Mouse (Mus musculus) ES-CJ7 (cell line): ENCODE data around the gene Tnfsfm13.
"Not testable (repeated sequence)": the region's sequence is repeated elsewhere in the genome, so short reads cannot be mapped to it uniquely, and the experiment has no call there.

Source experiments
- DNase-seq: peaks from one replicate; pipeline ENCODE4 v3.0.0; 2011; ENCODE audit warnings: low read depth, low spot score

Tnfsfm13 gene

DNA sequence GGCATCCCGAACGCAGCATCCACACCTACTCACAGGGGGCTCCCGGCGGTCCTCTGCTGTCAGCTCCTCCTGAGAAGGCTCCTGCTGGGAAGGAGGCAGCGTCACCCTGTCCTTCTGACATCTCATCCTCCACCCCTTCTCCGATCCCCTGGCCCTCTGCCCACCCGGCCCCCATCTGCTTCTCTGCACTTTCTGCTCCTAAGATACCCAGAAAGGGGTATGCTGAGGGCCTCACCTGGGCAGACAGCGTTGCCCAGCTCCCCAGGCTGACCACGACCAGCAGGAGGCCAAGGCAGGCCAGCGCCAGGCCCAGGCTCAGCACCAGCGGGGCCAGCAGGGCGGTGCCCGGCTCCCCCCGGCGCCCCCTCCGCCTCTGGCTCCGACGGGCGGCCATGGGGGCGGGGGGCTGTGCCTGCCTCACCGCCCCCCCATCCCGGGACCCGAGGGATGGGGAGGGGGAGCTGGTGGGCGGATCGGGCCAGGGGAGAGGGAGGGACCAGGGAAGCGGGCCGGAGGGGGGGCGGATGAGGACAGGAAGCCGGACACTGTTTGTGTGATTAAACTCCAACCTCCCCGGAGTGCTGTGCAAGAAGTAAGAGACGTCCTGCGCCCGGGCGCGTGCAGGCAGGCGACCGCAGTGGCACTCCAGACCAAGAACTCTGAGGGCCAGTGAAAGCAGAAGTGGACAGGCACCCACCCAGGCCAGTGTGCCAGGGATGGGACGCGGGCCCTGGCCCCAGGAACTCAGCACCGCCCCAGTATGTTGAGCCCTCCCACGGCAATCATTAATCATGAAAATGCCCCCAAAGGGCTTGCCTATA, at the start of gene Tnfsfm13, which contains the start of gene Tnfsf12:
Gene Tnfsfm13 (minus strand): TSS at position 738 of the 821 bp plus-strand sequence.
Gene Tnfsf12 (minus strand): TSS at position 489 of the 821 bp plus-strand sequence.
- DNase-seq = no peak

DNA sequence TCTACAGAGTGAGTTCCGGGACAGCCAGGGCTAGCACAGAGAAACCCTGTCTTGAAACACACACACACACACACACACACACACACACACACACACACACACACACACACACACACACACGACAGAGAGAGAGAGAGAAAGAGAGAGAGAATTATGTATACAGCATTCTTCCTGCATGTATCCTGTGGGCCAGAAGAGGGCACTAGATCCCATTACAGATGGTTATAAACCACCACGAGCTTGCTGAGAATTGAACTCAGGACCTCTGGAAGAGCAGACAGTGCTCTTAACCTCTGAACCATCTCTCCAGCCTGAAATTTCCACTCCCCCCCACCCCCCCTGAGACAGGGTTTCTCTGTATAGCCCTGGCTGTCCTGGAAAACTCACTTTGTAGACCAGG, 35.5 kb upstream of the Tnfsfm13 start:
- DNase-seq = not testable (repeated sequence)

DNA sequence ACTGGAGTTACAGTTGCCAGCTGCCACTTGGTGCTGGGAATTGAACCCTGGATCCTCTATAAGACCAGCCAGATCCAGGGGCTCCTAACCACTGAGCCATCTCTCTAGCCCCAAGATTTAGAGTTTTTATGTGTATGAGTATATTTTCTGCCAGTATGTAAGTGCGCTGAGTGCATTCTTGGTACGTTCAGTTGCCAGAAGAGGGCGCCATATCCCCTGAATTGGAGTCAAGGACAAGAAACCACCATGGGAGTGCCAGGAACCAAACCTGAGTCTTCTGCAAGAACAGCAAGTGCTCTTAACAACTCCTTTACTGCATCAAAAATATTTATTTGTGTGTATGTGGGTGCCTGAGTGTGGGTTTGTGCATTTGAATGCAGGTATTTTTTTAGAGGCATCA, 33.2 kb upstream of the Tnfsfm13 start:
- peak; percentile 92 for DNase-seq

DNA sequence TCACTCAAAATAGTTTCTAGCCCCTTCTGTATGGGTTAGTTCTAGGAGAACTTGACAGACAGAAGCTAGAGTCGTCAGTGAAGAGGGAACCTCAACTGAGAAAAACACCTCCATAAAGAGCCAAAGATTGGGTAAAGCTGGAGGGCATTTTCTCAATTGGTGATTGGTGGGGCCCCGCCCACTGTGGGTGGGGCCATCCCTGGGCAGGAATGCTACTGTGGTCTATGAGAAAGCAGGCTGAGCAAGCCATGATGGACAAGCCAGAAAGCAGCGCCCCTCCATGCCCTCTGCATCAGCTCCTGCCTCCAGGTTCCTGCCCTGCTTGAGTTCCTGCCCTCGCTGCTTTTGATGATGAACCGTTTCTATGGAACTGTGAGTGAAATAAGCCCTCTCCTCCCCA, 30.1 kb upstream of the Tnfsfm13 start:
- no peak for DNase-seq

DNA sequence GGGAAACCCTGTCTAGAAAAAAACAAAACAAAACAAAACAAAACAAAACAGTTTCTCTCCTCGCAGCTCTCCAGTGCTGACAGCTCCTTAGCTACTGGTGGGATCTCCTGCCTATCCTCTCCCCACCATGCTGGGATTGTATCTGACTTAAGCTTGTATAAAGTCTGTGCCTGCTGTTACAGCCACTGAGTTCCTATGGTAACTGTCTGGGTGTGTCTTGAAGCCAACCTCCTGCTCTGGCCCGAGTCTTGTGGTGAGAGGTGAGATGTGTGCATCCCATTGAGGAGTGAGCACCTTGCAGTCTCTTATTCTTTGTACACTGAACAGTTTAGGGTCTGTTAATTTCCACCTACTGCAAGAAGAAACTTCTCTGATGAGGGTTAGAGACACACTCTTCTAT, 27.2 kb upstream of the Tnfsfm13 start:
- peak; percentile 80 for DNase-seq

DNA sequence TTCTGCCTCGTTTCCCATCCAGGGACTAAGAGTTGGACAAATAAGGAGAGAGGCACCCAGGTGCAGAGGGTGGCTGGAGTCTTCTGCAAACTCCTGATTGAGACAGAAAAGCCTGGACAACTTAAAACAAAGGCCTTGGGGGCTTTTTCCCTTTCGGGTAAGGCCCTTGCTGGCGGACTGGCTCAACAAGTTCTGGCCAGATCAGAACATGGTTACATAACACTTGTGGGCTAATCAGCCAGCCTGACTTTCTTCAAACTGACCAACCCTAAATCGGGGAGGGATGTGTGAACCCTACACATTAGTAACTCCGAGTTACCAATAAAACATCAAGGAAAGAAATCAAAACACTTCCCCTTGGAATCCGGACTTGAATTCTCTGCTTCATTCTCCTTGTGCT, 25.0 kb upstream of the Tnfsfm13 start:
- no peak for DNase-seq

DNA sequence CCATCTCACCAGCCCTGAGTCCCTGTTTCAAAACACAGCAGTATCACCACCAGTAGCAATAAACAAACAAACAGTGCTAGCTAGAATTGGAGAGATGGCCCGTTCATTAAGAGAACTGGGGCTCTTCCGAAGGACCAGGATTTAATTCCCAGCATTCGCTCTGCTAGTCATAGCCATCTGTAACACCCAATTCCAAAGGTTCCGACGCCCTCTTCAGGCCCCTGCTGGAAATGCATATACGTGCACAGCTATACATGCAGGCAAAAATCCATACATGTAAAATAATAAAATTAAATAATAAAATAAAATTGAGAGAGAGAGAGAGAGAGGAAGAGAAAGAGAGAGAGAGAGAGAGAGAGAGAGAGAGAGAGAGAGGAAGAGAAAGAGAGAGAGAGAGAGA, 23.5 kb upstream of the Tnfsfm13 start:
- DNase-seq = peak; percentile 80

DNA sequence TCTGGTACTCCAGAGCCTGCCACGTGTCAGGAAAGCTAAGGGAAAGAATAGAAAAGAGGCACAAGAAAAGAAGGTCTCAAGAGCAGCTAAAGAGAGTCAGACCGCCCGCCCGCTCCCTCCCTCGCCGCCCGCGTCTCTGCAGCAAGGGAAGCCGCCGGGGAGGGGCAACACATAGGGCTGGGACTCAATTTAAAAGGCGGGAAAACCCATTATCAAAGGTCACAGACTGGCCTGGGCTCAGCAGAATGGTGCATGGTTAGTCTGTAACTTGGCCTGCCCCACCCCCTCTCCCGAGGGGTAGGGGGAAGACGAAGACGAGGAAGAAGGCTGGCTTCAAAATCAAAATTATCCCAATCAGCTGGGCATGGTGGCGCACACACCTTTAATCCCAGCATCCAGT, 22.8 kb upstream of the Tnfsfm13 start:
- peak; percentile 80 for DNase-seq

DNA sequence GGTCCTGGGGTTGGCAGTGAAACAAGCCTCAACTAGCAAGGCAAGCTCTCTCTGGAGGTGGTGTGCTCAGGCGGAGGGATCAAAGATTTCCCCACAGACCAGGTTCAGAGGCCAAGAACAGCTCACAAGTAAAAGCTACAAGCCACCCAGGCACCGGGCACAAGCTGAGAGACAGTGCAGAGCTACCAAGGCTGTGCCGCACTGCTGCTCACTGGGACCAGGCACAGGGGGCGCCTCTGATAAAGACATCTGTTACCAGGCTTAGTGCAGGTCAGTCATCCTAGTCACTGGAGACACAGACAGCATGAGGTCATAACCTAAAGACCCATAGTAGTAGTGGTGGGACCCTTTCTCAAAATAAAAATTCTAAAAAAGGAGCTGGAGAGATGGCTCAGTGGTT, 21.1 kb upstream of the Tnfsfm13 start:
- peak; percentile 63 for DNase-seq

DNA sequence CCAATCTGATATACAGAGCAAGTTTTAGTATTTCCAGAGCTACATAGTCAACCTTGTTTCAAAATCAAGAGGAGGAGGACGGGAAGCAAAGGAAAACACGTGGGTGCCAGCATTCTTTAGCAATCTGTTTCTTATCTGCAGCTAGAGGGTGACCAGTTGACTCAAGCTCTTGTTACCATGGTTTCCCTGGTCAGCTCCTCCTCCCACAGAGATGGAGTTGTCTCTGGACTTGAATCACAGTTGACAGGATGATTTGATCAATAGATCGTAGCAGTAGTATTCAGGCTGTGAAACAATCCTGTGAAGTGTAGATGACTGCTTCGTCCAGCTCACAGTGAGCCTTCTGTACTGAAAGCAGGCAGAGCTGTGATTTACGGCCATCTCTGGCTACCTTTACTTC, 20.0 kb upstream of the Tnfsfm13 start:
- peak; percentile 48 for DNase-seq

DNA sequence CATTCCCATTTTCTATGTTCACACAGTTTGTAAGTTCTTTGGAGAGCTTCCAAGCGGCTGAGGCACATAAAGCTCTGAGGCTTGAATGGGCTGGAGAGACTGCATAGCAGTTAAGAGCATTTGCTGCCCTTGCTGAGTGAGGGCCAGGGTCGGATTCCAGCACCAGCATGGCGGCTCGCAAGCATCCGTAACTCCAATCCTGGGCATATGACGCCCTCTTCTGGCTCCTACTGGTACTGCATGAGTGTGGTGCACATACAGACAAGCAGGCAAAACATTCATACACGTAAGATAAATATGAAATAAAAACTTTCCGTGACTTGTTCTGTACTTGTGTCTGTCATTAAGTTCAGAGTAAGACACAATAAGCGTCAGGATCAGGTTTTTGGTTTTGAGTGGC, 19.6 kb upstream of the Tnfsfm13 start:
- DNase-seq = peak; percentile 92

DNA sequence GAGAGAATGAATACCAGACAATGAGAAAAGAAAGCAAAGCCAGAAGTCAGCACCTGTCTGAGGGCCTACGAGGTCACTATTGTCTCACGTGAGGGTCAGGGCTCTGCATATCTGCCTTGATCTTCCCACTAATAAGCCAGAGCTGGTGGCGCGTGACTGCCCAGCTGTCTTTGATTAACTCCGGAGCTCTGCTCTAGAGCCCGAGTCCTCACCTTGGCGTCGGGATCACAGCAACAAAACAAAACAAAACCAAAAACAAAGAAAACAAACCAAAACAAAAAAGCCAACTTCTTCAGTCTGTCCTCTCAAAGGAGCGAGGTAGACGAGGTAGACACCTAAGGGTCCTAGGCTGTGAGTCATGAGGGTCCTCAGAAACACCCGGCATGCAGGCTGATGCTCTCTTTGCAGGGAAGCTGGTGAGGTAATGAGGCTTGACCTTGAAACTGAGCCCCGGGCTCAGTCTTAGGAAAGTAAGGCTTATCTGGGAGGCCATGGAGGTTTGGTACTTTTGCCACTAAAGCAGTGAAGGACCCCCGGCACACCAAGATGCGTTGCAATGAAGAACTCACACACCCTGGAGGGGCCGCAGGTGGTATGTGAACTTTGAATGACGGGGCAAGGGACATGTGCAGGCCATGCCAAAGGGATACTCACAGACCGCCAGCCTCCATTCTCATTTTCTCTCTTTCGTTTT, 18.9 kb upstream of the Tnfsfm13 start:
- peak; percentile 58 for DNase-seq

DNA sequence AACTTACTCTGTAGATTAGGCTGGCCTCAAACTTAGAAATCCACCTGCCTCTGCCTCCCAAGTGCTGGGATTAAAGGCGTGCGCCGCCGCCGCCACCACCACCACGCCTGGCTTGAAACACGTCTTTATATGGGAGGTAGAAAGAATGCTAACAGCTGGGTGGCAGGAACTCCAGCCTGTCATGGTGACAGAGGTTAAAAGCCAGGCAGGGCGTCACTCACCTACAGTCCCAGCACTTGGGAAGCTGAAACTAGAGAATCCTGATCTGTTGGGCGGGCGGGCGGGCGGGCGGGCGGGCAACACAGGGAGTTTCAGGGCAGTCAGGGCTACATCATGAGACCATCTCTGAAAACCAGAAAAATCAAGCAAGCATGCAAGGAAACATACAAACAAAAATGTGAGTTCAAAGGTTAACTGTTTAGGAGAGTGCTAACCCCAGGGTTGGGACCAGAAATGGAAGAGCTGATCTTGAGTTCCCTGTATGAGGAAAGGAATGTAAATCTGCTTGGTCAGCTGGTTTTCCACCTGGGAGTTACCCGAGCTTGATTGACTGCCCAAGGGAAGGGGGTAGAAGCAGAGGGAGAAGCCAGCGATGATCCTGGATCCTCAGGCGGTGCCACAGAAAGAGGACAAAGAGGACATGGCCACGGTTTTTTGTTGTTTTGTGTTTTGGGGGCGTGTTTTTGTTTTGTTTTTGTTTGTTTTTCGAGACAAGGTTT, 17.2 kb upstream of the Tnfsfm13 start:
- peak; percentile 71 for DNase-seq

DNA sequence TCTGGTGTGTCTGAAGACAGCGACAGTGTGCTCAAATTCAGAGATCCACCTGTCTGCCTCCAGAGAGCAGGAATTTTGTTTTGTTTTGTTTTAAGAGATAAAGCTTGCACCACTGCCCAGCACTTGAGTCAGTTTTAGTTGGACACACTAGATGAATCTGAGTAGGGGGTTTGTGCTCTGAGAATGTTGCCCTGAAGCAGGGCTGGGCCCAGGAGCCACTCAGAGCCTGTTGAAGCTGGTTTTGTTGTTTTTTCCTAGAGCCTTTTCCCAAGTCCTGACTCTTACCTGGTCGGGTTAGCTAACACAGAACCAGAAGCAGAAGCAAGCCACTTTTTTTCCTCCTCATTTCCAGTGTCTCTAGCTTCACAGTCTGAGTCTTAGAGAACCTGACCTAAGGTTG, 15.2 kb upstream of the Tnfsfm13 start:
- peak; percentile 63 for DNase-seq

DNA sequence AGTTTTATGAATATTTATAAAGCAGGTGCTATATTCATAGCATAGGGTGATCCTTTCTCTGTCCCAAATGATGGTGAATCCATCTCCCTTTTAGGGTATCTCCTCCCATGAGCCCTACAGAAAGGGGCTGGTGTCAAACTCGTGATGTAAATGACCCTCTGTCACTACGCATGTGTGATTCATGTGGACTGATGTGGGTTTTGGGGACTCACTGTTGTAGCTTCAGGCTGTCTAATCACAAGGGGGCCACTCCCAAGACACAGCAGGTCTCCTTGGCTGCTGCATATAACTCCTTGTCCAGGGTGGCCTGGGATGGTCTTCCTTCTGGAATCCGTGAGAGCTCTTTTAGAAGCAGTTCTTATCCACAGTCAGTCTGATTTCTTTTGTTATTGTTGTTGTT, 14.6 kb upstream of the Tnfsfm13 start:
- peak; percentile 51 for DNase-seq

DNA sequence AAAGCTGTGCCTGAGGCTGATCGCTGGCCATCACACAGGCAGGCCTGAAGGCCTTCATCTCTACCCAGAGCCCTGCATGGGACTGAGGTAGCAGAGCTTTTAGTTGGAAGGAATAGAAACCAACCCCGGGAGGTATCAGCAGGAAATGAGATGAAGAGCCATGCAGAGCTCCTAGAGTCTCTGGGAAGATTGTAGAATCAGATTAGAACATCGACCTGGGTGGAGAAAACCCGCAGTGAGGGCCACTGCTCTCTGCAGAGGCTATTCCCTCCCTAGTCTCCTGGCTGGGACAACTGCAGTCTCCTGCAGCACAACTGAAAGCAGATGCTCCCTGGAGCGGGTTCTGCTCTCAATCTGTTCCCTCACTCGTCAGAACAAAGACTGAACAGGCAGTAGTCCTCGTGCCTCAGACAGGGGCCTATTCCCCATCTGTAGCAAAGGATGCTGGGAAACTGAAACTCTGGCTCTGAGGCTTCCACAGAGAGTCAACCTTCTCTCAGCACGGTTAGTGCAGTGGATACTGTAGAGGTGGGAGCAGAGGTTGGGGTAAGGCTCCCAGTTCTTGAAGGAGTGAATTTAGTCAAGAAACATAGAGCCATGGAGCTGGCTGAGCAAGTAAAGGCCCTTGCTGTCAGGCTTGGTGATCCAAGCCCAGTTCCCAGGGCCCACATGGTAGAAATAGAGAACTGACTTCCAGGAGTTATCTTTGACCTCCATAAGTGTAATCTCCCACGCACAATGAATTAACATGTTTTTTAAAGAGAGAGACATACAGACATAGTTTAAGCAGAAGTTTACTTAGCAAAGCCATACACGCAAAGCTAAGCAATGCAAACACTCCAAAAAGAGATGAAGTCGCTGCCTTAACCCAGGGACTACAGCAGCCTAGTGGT, 13.9 kb upstream of the Tnfsfm13 start:
- DNase-seq = peak; percentile 38

DNA sequence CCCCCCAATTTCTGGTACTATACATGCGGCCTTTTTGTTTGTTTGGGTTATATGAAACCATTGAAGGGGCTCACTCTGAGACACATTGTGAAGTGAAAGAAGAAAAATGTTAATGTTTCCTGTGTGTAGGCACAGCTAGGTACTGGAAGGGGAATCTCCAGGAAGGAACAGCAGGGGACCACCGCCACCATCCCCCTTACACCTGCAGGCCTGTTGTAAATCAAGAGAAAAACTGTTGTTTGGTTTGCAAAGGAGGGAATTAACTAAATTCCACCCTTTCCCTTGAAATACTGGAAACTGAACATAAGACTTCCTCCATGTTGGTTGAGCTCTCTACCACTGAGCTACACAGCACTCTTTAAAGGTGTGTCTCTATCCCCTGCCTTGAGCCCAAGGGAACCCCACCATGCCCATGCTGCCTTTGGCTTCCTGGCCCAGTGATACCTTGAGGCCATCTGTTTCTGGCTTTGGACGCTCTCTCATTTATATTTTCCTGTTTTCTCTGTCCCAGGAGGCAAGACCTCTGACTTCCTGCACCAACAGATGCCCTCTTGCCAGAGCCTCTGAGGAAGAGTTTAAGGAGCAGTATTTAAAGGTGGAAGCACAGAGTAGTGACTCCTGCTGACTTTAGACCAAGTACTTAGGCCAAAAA, 12.8 kb upstream of the Tnfsfm13 start:
- DNase-seq = peak; percentile 72

DNA sequence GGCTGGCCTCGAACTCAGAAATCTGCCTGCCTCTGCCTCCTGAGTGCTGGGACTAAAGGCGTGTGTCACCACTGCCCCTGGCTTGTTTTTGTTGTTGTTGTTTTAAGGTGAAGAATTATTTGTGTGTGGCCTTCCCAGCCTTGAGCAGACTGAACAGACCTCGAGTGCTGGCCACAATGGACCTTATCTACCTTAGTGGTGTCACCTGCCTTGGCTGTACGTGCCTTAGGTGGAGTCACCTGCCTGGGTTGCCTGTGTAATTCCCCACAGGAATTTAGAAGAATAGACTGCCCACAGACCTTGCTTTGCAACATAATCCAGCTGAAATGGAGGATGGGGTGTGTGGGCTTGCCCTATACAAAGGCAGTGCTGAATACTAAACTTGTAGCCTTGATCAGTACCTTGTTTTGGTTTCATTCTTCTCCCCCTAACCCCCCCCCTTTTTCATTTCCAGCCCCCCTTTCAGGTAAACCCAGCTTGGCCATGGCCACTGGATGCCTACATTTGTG, 12.0 kb upstream of the Tnfsfm13 start:
- peak; percentile 73 for DNase-seq

DNA sequence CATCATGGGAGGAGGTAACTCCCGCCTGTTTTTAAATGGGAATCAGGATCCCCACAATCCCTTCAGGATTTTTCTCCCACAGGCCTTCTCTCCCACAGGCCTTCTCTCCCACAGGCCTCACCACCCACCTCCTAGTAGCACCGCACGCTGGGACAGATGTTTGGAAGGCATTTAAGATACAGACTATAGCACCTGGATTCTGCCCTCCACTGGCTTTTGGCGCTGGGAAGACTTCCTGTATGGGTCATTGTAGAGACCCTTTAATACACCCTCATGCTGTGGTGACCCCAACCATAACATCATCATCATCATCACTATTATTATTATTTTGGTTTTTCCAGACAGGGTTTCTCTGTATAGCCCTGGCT, 11.6 kb upstream of the Tnfsfm13 start:
- DNase-seq = no peak

DNA sequence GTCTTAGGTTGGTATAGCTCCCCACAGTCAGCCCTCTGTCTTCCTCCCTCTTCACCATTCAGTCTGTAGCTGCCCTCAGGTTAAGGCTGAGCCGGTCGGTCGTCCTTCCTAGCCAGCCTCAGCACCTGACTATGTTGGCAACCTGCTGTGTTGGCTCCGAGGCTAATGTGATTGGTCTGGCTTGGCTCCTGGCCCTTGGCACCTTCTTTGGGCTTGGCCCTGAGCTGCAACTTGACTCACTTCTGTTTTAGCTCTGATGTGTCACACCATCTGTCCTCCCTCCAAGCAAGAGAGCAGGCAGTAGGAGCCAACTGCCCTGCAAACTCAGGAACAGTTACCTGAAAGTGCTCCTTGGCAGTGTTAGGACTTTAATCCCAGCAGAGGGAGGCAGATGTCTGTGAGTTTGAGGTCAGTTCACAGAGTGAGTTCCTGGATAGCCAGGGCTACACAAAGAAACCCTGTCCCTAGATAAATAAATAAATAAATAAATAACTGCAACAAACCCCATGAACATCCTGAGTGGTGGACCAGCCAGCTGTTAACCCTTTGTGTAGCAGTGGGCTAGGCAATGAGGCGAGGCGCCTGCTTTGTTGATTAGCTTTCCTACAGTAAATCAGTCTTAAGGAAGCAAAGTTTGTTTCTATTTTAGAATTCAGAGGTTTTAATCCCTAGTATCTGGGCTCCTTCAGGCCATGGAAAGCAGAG, 11.0 kb upstream of the Tnfsfm13 start:
- DNase-seq = no peak
